16 mouse cellular contexts compared by ENCODE assay signal in the genomic region with DNA sequence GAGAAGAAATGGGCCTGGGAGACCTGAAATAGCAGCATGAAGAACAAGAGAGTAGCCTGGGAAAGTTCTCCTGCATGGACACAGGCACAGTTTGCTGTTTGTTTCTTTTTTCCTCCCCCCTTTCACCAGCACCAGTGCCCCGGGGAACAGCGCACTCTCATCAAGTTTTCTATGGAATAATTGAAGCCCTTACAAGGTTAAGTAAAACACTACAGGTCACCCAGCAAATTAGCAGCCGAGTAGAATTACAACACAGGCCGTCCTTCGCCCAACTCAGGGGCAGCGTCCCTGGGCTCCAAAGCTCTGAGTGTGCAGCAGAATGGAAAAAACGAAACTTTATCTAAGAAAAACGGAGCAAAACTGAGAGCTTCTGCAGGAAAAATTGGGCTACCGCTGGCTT.
DNase-seq lines count a peak whose midpoint lies in the region; ATAC-seq and TF ChIP-seq lines count a peak whose summit lies in the region.
"Had no signal": no experiment of that assay in that cellular context is flagged by ENCODE, and none has a peak within 500 bp of the region (broad histone marks: within the 10 kb centered on the region; RNA-seq: fewer than 3 reads in every experiment).

No protein-coding gene starts in this region.

- DNase-seq in forebrain, postnatal 0 days: no peak
- peak; percentile 15 for DNase-seq in adrenal gland, postnatal 25 days
- DNase-seq in kidney, adult 11 months: peak; percentile 59
- peak; percentile 35 to 65 for DNase-seq in kidney, postnatal 25 days
- no peak for DNase-seq in heart, adult 2 months
- DNase-seq in spleen, postnatal 10 days (ENCODE audit: low spot score in 2 of 2): no peak
- no peak for DNase-seq in thymus, postnatal 14 days
- DNase-seq: B cell, adult 2 months; cerebellum, postnatal 25 days; gastrocnemius, postnatal 10 days had no signal

- no peak for TF ChIP-seq EP300 in heart, adult 2 months (IDR thresholded peaks at IDR 0.05; ENCODE audit: insufficient read depth, low read depth, low read length)

- intact Hi-C loops in heart, adult 2 months (cut with DNase I): no loop called here

- peaks cover 19% of the 10 kb centered on the region; the same call in 1 of the 2 replicates for H3K4me1 ChIP-seq in forebrain, embryonic 12.5 days
- no peaks in the 10 kb centered on the region for H3K4me1 ChIP-seq in forebrain, postnatal 0 days (ENCODE audit: insufficient read depth)
- no peaks in the 10 kb centered on the region for H3K4me1 ChIP-seq in heart, adult 2 months (ENCODE audit: control insufficient read depth, insufficient read depth, low read length)
- H3K4me1 ChIP-seq: heart, embryonic 12.5 days; hindbrain, embryonic 13.5 days had no signal

- H3K79me2 ChIP-seq in heart, adult 2 months (replicated peaks; ENCODE audit: control insufficient read depth, insufficient read depth, low read length): no peaks in the 10 kb centered on the region

- H3K9me3 ChIP-seq in forebrain, embryonic 12.5 days: 0 out of 2 replicates have a peak, but pooled peaks cover 3% of the 10 kb centered on the region
- H3K9me3 ChIP-seq in forebrain, postnatal 0 days (ENCODE audit: low read length): no peaks in the 10 kb centered on the region
- H3K9me3 ChIP-seq: heart, embryonic 12.5 days; hindbrain, embryonic 13.5 days had no signal

- TF ChIP-seq CTCF in forebrain, postnatal 0 days (IDR thresholded peaks at IDR 0.05; ENCODE audit: low read depth): no peak
- TF ChIP-seq CTCF in heart, adult 2 months (IDR thresholded peaks at IDR 0.05): no peak

- no peak for ATAC-seq in forebrain, embryonic 12.5 days (ENCODE audit: low FRiP score)
- no peak for ATAC-seq in forebrain, postnatal 0 days

- H3K36me3 ChIP-seq in forebrain, embryonic 12.5 days (replicated peaks): no peaks in the 10 kb centered on the region
- no peaks in the 10 kb centered on the region for H3K36me3 ChIP-seq in forebrain, postnatal 0 days (ENCODE audit: insufficient read depth)
- no peaks in the 10 kb centered on the region for H3K36me3 ChIP-seq in heart, adult 2 months (ENCODE audit: control insufficient read depth, insufficient read depth, low read length)
- H3K36me3 ChIP-seq: heart, embryonic 12.5 days; hindbrain, embryonic 13.5 days had no signal

- H3K27me3 ChIP-seq in forebrain, embryonic 12.5 days: no peaks in the 10 kb centered on the region
- no peaks in the 10 kb centered on the region for H3K27me3 ChIP-seq in forebrain, postnatal 0 days (ENCODE audit: insufficient read depth, low read length)
- H3K27me3 ChIP-seq in heart, adult 2 months (ENCODE audit: control insufficient read depth, insufficient read depth, low read length): no peaks in the 10 kb centered on the region
- H3K27me3 ChIP-seq: heart, embryonic 12.5 days; hindbrain, embryonic 13.5 days had no signal

- no peak overlapping the region; the same call in 1 of the 2 replicates for H3K4me2 ChIP-seq in forebrain, embryonic 12.5 days
- H3K4me2 ChIP-seq in forebrain, postnatal 0 days (ENCODE audit: low read depth): no peak overlapping the region
- H3K4me2 ChIP-seq: heart, embryonic 12.5 days; hindbrain, embryonic 13.5 days; midbrain, embryonic 11.5 days had no signal

- no peak overlapping the region for H3K4me3 ChIP-seq in forebrain, embryonic 12.5 days (replicated peaks)
- no peak overlapping the region for H3K4me3 ChIP-seq in forebrain, postnatal 0 days (ENCODE audit: low read depth, low read length)
- no peak overlapping the region for H3K4me3 ChIP-seq in heart, adult 2 months
- H3K4me3 ChIP-seq: heart, embryonic 12.5 days; hindbrain, embryonic 13.5 days; left cerebral cortex, adult 2 months; myocyte had no signal

- no peak for TF ChIP-seq POLR2A in heart, adult 2 months (IDR thresholded peaks at IDR 0.05; ENCODE audit: insufficient read depth, low read depth, low read length)

- H3K9ac ChIP-seq in forebrain, embryonic 12.5 days: no peak overlapping the region
- H3K9ac ChIP-seq in forebrain, postnatal 0 days: no peak overlapping the region
- H3K9ac ChIP-seq in heart, adult 2 months (ENCODE audit: low read depth, low read length): no peak overlapping the region
- H3K9ac ChIP-seq: heart, embryonic 12.5 days; hindbrain, embryonic 13.5 days had no signal

- H3K27ac ChIP-seq in forebrain, embryonic 12.5 days: 0 out of 2 replicates have a peak overlapping the region, but pooled peaks have one; percentile 36
- H3K27ac ChIP-seq in forebrain, postnatal 0 days (ENCODE audit: low read depth, low read length): no peak overlapping the region
- H3K27ac ChIP-seq in heart, adult 2 months: no peak overlapping the region
- H3K27ac ChIP-seq: hindbrain, embryonic 13.5 days; left cerebral cortex, adult 2 months had no signal

- 23% methylated on average over 9 of the region's 9 CpGs for WGBS in forebrain, embryonic 12.5 days
- 20% methylated on average over 9 of the region's 9 CpGs for WGBS in forebrain, postnatal 0 days
- WGBS in heart, adult 2 months: 67% methylated on average over 9 of the region's 9 CpGs

Comparison
In these comparisons a context has a peak if more than half of its experiments do, and no peak if none do; other contexts are left out.
1. DNase-seq: peak in adrenal gland, postnatal 25 days (single experiment), kidney, adult 11 months (single experiment) and kidney, postnatal 25 days (2 of 2); none in forebrain, postnatal 0 days (single experiment), heart, adult 2 months (0 of 2), spleen, postnatal 10 days (0 of 2) and thymus, postnatal 14 days (single experiment).